Mouse (Mus musculus) megakaryocyte, embryonic 14.5 days (primary cell): ENCODE data around the gene Ablim1.

Experiments used
- FLI1 ChIP-seq: IDR thresholded peaks from 2 replicates; pipeline ENCODE4 v1.6.1; 2012; ENCODE audit warnings: low read length, inconsistent platforms, mixed read lengths
- GATA1 ChIP-seq: IDR thresholded peaks from 3 replicates; pipeline ENCODE4 v1.6.1; 2012; ENCODE audit warnings: mixed read lengths, low read length, inconsistent platforms, borderline replicate concordance

GRCm38 (mm10) chr19:57001926-57002325 is 312.8 kb downstream of the Ablim1 start:
- no peak for TF ChIP-seq GATA1
- TF ChIP-seq FLI1 = no peak
